Mouse (Mus musculus) intestine, embryonic 16.5 days (tissue): Measurements from ENCODE around the gene Ly75. TPM values are rescaled to one million over a fixed set of nuclear protein-coding genes. Genes with fewer than 3 reads are reported as not detected.

Source experiments
- ATAC-seq: fragments of 200-750 bp; cut with Nextera tagmentation; 2 replicates; pipeline ENCODE4 v1.8.0; 2017; ENCODE audit warnings: moderate TSS enrichment, moderate library complexity
- H3K27ac ChIP-seq: fragments of 300-500 bp; sonication (generic); 2 replicates; pipeline ENCODE4 v1.5.1; 2014; ENCODE audit warnings: mild to moderate bottlenecking, low read length
- H3K27me3 ChIP-seq: fragments of 300-500 bp; sonication (generic); replicated peaks from 2 replicates; pipeline ENCODE4 v1.6.1; 2014; ENCODE audit warnings: low read length, control low read depth, mixed read lengths; ENCODE audit not compliant: control insufficient read depth, insufficient read depth
- H3K36me3 ChIP-seq: fragments of 300-500 bp; sonication (generic); 2 replicates; pipeline ENCODE4 v1.6.1; 2014; ENCODE audit warnings: low read length, control low read depth; ENCODE audit not compliant: control insufficient read depth, insufficient read depth
- H3K4me1 ChIP-seq: fragments of 300-500 bp; sonication (generic); 2 replicates; pipeline ENCODE4 v1.6.1; 2014; ENCODE audit warnings: low read length, control low read depth, mixed read lengths; ENCODE audit not compliant: control insufficient read depth, insufficient read depth
- H3K4me2 ChIP-seq: fragments of 300-500 bp; sonication (generic); 2 replicates; pipeline ENCODE4 v1.6.1; 2014; ENCODE audit warnings: low read depth, low read length, control low read depth
- H3K4me3 ChIP-seq: fragments of 300-500 bp; sonication (generic); 2 replicates; pipeline ENCODE4 v1.5.1; 2014; ENCODE audit warnings: mild to moderate bottlenecking, low read length
- H3K9ac ChIP-seq: fragments of 300-500 bp; sonication (generic); 2 replicates; pipeline ENCODE4 v1.6.1; 2014; ENCODE audit warnings: low read depth, low read length
- H3K9me3 ChIP-seq: fragments of 300-500 bp; sonication (generic); 2 replicates; pipeline ENCODE4 v1.6.1; 2016; ENCODE audit warnings: low read length, control low read depth; ENCODE audit not compliant: control insufficient read depth
- WGBS: fragments of 180-500 bp; shearing (Covaris S2); extraction: QIAGEN DNeasy Blood & Tissue Kit; methylation state at CpG from one replicate; pipeline ENCODE4 v1.1.7; 2014; 5-methylcytosine and 5-hydroxymethylcytosine counted together
- polyA plus RNA-seq: library from polyadenylated mRNA; unstranded; fragments of >200 nt; fragmentation: Nextera tagmentation; extraction: Ambion mirVana; gene quantifications from 2 replicates; pipeline ENCODE4 v1.2.1, GENCODE M21; 2015

Gene Ly75
- polyA plus RNA-seq, 1 experiment from 2014 or later = 0.84 TPM

GRCm38 (mm10) chr2:60407387-60407786 is 24.3 kb upstream of the Ly75 start:
- WGBS = 86% methylated on average over 2 of the region's 2 CpGs

GRCm38 (mm10) chr2:60405431-60405830 is 22.3 kb upstream of the Ly75 start:
- 0 out of 2 replicates have a peak, but pooled peaks cover 6% of the 10 kb centered on the region for H3K4me1 ChIP-seq
- no peak overlapping the region for H3K4me3 ChIP-seq
- no peak overlapping the region for H3K9ac ChIP-seq
- no peaks in the 10 kb centered on the region for H3K9me3 ChIP-seq
- H3K36me3 ChIP-seq = no peaks in the 10 kb centered on the region
- no peaks in the 10 kb centered on the region for H3K27me3 ChIP-seq
- 90% methylated on average over 5 of the region's 5 CpGs for WGBS
- no peak overlapping the region for H3K27ac ChIP-seq
- no peak for ATAC-seq
- H3K4me2 ChIP-seq = no peak overlapping the region

More at GRCm38 (mm10) chr2:60407387-60407786, 24.3 kb upstream of the Ly75 start:
- Histone ChIP-seq H3K4me3 (no peak overlapping the region), H3K9me3 (no peaks in the 10 kb centered on the region), H3K9ac (no peak overlapping the region), H3K4me2 (no peak overlapping the region), H3K4me1 (0 out of 2 replicates have a peak, but pooled peaks cover 8% of the 10 kb centered on the region), H3K36me3 (no peaks in the 10 kb centered on the region), H3K27me3 (no peaks in the 10 kb centered on the region), H3K27ac (no peak overlapping the region)
- no peak for ATAC-seq

- WGBS = 87% methylated on average over 7 of the region's 7 CpGs
- Histone ChIP-seq H3K4me3 (no peak overlapping the region), H3K4me2 (no peak overlapping the region), H3K27me3 (no peaks in the 10 kb centered on the region), H3K9ac (no peak overlapping the region), H3K27ac (no peak overlapping the region), H3K36me3 (no peaks in the 10 kb centered on the region), H3K9me3 (no peaks in the 10 kb centered on the region), H3K4me1 (0 out of 2 replicates have a peak, but pooled peaks cover under 1% of the 10 kb centered on the region)
- no peak for ATAC-seq
Observed at GRCm38 (mm10) chr2:60404763-60405162, 21.7 kb upstream of the Ly75 start.

- H3K9me3 ChIP-seq = no peaks in the 10 kb centered on the region
- no peak overlapping the region for H3K4me3 ChIP-seq
- ATAC-seq = no peak
- H3K27ac ChIP-seq = no peak overlapping the region
- no peaks in the 10 kb centered on the region for H3K4me1 ChIP-seq
- H3K36me3 ChIP-seq = no peaks in the 10 kb centered on the region
- no peak overlapping the region for H3K4me2 ChIP-seq
- H3K27me3 ChIP-seq = no peaks in the 10 kb centered on the region
- H3K9ac ChIP-seq = no peak overlapping the region
- WGBS = 65% methylated on average over 5 of the region's 5 CpGs
Observed at GRCm38 (mm10) chr2:60401694-60402093, 18.6 kb upstream of the Ly75 start.

GRCm38 (mm10) chr2:60393786-60394185 is 10.7 kb upstream of the Ly75 start:
- no peak for ATAC-seq
- WGBS = 68% methylated on average over 6 of the region's 6 CpGs
- H3K36me3 ChIP-seq = no peaks in the 10 kb centered on the region

GRCm38 (mm10) chr2:60392286-60392685 is 9.2 kb upstream of the Ly75 start:
- no peaks in the 10 kb centered on the region for H3K9me3 ChIP-seq
- no peak overlapping the region for H3K27ac ChIP-seq
- H3K4me3 ChIP-seq = no peak overlapping the region
- 48% methylated on average over 4 of the region's 4 CpGs for WGBS
- no peaks in the 10 kb centered on the region for H3K27me3 ChIP-seq
- H3K36me3 ChIP-seq = no peaks in the 10 kb centered on the region
- ATAC-seq = no peak
- no peak overlapping the region for H3K9ac ChIP-seq
- no peak overlapping the region for H3K4me2 ChIP-seq
- no peaks in the 10 kb centered on the region for H3K4me1 ChIP-seq

More at GRCm38 (mm10) chr2:60393786-60394185, 10.7 kb upstream of the Ly75 start:
- no peaks in the 10 kb centered on the region for H3K9me3 ChIP-seq
- H3K4me2 ChIP-seq = no peak overlapping the region
- no peak overlapping the region for H3K4me3 ChIP-seq
- H3K4me1 ChIP-seq = no peaks in the 10 kb centered on the region
- no peaks in the 10 kb centered on the region for H3K27me3 ChIP-seq
- no peak overlapping the region for H3K9ac ChIP-seq
- H3K27ac ChIP-seq = no peak overlapping the region

GRCm38 (mm10) chr2:60387363-60387762 is 4.3 kb upstream of the Ly75 start:
- Histone ChIP-seq H3K4me3 (no peak overlapping the region), H3K4me2 (no peak overlapping the region), H3K27me3 (no peaks in the 10 kb centered on the region), H3K9me3 (no peaks in the 10 kb centered on the region), H3K9ac (no peak overlapping the region), H3K27ac (no peak overlapping the region), H3K4me1 (peaks cover 4% of the 10 kb centered on the region; the same call in 1 of the 2 replicates), H3K36me3 (no peaks in the 10 kb centered on the region)
- ATAC-seq = no peak
- 75% methylated on average over 3 of the region's 3 CpGs for WGBS

- ATAC-seq = no peak
- H3K27me3 ChIP-seq = no peaks in the 10 kb centered on the region
- no peak overlapping the region for H3K9ac ChIP-seq
- no peak overlapping the region for H3K4me2 ChIP-seq
- H3K27ac ChIP-seq = no peak overlapping the region
- H3K36me3 ChIP-seq = no peaks in the 10 kb centered on the region
- WGBS = 65% methylated on average over 2 of the region's 2 CpGs
- H3K4me3 ChIP-seq = no peak overlapping the region
- no peaks in the 10 kb centered on the region for H3K9me3 ChIP-seq
- peaks cover 4% of the 10 kb centered on the region; the same call in 1 of the 2 replicates for H3K4me1 ChIP-seq
Observed at GRCm38 (mm10) chr2:60386835-60387234, 3.7 kb upstream of the Ly75 start.

GRCm38 (mm10) chr2:60384763-60385085 is 1.6 kb upstream of the Ly75 start:
- Histone ChIP-seq H3K4me3 (no peak overlapping the region), H3K27me3 (no peaks in the 10 kb centered on the region), H3K4me1 (peaks cover 4% of the 10 kb centered on the region; the same call in 1 of the 2 replicates), H3K9ac (no peak overlapping the region), H3K9me3 (no peaks in the 10 kb centered on the region), H3K36me3 (no peaks in the 10 kb centered on the region), H3K4me2 (no peak overlapping the region), H3K27ac (no peak overlapping the region)
- no peak for ATAC-seq

- WGBS = 59% methylated on average over 7 of the region's 7 CpGs
- H3K9me3 ChIP-seq = no peaks in the 10 kb centered on the region
- peaks cover 4% of the 10 kb centered on the region; the same call in 1 of the 2 replicates for H3K4me1 ChIP-seq
- H3K4me2 ChIP-seq = no peak overlapping the region
- no peak overlapping the region for H3K27ac ChIP-seq
- no peaks in the 10 kb centered on the region for H3K36me3 ChIP-seq
- no peaks in the 10 kb centered on the region for H3K27me3 ChIP-seq
- no peak overlapping the region for H3K9ac ChIP-seq
- no peak for ATAC-seq
- H3K4me3 ChIP-seq = no peak overlapping the region
Observed at GRCm38 (mm10) chr2:60384083-60384762, 1.1 kb upstream of the Ly75 start.
